Mouse (Mus musculus) ZHBTc4 (cell line): ENCODE results near the gene Akt3.

ENCODE experiments used
- DNase-seq: peaks from one replicate; pipeline ENCODE4 v3.0.0-alpha.2; 2011; ENCODE audit warnings: low read depth, low spot score

Akt3 gene

DNA sequence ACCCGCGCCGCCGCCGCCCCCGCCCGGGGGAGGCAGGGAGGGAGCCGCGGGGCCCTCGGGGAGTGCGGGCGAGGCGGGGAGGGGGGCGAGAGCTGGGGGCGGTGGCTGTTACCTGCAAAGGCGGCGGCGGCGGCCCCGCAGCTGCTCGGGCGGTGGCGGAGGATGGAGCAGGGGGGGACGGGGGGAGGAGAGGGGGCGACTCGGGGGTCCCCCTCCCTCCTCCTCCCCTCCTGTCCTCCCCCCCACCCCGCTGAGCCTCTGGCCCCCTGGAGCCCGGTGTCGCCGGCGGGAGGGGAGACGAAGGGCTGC is at the start of gene Akt3:
Akt3 (minus strand) TSS at position 170 of the 309 bp plus-strand sequence.
- DNase-seq = peak; percentile 63

DNA sequence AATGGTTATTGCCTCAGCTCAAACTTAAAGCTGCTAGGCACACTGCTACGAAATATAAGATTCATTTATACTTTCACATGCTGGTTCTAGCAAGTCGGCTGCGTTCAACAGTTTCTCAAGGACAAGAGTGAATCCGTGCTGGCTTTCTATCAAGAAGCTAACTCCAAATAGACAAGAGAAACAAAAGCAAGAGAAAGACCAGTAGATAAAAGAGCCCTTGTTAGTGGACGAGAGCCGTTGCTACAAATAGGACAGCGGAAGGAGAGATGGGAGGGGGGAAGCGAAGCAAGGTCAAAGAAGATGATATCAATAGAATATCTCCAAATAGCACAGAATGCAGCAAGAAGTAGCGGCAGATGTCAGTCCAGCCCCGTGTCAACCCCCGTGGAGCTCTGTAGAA is 49.5 kb upstream of the Akt3 start:
- DNase-seq = no peak

DNA sequence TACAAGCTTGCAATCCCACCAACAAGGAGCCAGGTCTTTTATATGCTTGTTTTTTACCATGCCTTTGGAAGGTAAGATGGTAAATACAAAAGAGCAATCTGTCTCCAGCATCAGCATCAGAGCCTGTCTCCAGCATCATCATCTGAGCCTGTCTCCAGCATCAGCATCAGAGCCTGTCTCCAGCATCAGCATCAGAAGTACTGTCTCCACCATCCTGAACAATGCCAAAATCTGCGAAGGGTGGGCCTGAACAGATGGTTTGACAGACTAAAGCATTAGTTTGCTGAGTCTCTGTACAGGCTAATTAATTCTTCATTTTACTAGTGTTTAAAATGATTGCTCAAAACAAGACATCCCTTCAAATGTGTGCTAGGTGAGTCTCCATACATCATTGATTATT is 40.2 kb upstream of the Akt3 start:
- no peak for DNase-seq

DNA sequence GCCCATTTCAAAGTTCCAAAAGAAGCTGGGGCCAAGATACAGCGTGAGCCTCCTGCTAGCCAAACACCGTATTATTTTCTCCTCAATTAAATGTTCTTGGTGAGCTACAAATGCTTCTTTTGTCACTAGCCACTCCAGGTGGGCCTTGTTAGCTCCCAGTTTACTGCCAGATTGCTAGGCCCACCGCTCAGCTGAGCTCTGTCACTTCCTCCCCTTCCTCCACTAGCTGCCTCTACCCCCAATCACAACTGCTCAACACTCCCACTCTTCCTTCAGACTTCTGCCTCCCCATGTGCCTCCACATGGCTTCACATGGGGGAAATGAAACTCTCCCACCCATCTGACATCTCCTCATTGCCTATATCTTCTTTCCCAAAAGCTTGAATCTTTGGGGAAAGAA is 28.8 kb upstream of the Akt3 start:
- no peak for DNase-seq

DNA sequence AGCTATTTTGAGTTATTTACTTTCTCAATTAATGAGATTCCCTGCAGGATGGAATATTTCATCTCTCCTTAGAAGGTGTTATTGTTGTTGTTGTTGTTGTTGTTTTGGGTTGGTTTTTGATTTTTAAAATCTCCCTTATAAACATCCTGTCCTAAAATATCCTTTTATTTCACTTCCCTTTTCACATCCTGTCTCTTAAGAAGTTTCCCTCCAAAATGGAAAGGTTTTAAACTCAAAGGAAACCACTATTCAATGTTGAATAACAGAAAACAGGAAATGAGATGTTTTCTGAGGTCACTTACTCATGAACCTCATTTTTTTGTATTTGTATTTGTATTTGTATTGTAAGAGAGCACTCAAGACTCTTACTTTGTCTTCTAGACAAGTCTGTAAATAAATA is 23.9 kb upstream of the Akt3 start:
- DNase-seq = no peak

DNA sequence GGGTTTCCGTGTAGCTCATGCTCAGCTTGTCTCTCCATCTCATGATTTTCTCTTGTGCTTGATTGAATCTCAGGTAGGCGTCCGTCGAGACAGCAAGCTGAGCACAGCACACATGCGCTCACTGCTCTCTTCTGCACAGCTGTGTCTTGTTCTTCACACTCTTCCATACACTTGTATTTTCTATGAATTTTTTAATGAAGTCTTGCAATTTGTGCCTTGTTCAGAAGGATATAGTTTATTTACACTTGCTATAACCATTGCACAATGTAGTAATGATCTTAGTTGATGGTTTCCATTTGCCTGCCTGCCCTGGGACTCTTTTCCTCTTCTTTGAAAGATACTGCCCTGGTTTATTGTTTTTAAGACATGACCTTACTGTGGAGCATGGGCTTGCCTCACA is 19.4 kb upstream of the Akt3 start:
- no peak for DNase-seq

DNA sequence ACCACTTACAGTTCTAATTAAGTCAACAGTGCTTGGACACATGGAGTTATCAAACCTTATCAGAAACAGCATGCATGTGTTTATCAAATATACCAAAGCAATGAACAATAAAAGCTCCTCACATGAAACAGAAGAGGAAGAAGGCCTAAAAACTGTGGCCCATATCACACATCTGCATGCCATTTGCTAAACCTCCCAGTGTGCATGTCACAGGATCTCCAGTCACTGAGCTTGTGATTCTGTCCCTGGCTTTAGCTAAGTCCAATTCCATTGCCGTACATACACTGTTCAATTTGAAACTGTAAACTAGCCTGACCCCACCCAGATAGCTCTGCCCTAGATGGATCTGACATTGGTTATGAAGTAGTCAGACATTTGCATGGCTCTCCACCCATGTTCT is 9.6 kb upstream of the Akt3 start:
- no peak for DNase-seq

DNA sequence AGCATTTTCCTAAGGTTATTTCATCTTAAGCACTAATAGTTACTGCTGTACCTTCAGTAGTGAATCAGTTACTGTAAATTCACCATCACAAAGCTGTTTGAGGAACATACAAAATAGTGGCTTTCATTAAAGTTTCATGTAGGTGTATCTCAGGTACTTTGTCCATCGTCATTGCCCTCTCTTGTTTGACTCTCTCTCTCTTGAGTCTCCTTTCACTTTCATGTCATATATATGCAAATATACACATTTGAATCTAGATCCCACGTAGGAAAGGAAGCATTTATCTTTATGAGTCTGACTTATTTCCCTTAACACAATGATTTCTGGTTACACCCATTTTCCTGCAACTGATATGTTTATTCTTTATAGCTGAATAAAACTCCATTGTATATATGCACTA is 4.9 kb upstream of the Akt3 start:
- no peak for DNase-seq

DNA sequence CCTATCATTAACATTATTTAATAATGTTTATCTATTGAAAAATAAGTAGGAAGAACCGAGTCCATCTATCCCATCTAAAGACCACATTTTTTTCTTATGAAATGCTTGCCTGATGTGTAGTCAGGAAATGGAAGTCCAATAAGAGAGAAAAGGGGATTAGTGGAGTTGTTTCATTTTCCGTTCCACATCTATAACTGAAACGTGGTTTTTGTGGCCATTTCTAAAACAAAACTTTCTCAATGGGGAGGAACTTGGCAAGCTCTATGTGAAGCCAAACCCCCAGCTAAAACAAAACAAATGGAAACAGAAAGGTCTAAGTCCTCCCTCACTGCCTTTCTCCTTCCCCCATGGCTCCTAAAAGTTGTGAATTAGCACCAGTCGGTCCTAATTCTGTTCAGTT is 2.8 kb upstream of the Akt3 start:
- no peak for DNase-seq

DNA sequence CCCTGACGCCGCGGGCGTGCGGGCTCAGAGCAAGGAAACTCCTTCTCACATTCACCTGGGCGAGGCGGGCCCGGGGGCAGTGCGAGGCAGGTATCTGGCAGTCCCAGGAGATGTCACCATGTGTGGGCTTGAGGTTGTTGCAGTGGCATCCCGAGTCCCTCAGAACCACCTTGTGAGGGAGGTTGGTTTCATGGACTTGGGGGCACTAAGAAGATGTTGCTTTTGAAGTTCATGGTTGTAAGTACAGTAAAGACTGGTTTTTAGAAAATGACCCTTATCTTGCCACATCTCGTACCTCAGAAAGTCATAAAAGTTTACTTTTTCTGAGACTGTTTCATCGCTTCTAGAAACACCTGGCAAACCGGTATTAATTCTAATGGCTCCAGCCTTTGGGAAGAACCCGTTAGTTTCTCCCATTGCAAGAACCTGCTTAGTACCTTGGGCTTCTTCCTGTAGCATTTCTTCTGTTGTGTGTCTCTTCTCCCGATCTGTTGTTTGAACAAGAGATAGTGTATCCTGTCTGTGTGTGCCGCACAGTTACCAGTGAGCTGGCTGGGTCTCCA is 1.1 kb upstream of the Akt3 start:
- DNase-seq = no peak

DNA sequence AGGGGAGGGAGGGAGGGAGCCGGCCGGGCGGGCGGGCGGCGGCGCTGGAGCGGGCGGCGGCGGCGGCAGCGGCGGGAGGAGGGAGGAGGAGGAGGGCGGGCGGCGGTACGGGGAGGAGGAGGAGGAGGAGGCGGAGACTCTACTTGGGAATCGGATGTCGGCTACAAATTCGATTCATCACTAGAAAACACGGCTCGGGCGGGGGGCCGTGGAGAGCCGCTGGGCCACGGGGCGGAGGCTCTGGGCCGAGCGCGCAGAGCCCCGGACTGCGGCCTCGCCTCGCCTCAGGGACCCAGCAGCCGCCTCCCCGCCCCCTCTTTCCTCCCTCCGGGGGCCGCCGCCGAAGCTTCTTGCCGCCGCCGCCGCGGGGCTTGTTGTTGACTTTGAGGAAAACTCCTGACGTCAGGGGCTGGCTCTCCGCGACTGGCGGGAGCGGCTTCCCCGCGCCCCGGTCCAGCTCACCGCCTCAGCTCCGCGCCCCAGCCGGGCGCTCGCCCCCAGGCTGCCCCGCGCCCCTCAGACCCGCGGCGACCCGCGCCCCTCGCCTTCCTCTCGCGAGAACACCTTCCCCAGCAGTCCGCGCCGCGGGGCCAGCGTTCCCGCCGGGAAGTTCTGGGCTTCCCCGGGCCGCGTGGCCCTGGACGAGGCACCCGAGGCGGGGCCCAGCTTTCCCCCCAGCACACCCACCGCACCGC is 487 bp upstream of the Akt3 start:
- DNase-seq = peak; percentile 85

DNA sequence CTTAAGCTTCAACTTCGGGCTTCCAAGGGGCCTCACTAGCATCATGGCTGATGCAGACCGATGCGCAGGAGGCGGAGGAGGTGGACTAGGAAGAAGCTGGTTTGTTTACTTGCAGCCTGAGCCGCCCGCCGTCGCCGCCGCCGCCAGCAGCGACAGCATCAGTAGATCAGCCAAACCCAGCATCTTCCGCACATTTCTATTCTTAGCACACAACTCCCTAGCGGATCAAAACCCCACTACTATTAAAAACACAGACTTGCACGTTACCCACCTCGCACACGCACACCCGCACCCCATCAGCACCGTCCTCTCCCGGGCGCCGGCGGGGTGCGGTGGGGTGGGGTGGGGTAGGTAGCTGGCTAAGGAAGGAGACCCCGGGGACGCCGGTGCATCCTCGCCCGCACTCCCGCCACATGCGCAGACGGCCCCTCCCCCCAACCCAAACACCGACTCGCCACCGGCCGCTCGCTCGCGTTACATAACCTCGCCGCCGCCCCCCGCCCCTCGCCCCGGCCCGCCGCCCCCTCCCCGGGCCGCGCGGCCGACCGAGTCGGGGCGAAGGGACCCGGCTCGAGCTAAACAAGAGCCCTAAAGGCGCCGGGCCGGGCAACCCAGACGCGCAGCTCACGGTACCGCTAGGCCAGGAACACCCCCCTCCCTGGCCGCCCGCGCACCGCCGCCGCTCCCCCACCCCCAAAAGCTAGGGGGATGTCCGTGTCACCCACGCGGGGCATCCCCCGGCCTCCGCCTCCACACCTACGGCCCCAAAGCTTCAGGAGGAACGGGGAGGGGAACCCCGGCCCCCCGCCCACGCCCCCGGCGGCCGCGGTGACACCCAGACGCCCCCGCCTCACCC is 597 bp downstream of the Akt3 start:
- peak; percentile 83 for DNase-seq

DNA sequence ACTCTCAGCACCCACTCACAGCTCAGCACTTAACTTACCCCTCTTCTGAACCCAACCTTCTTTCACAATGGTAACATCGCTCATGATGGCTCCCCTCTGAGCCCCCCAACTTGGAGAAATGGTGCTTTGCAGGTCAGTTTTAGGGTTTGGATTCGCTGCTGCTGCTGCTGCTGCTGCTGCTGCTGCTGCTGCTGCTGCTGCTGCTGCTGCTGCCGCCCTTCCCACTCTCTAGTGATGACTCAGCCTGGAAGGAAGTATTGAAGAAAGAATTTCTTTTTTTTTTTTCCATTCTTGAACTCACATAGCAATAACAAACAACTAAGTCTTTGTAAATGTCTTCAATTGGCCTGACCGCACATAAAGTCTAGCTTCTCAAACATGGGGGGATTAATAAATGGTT is 9.4 kb downstream of the Akt3 start:
- no peak for DNase-seq

DNA sequence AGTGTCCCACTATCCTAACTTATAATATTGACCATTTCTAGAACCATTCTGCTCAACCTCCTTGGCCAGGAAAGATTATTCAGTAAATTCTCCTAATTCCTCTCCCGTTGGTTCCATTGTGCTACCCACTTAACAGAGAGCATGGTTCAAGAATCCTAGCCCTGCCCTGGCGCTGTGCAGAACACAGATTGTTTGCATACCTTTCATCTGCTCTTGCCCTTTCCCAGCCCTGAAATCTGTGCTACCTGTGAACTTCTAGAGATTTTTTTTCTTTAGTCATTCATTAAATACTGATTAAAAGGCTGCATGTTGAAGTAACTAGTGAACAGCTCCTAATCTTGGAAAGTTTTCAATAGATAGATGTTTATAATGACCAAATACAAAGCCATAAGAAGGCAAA is 19.6 kb downstream of the Akt3 start:
- no peak for DNase-seq

DNA sequence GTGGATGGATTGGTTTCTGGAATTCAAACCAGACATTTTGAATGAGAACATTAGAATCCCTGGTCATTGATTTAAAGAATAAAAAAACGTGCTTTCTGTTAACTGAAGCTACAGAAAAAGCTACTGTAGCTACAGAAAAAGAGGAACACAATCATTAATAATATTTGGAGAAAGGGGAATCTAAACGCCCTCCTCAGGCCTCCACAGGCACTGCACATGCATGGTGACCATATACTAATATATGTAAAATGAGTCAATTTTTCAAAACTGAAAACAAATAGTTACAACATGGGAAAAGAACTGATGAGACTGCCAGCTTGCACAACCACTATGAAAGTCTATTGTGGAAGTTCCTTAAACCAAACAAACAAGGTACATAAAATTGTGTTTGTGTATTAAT is 21.3 kb downstream of the Akt3 start:
- no peak for DNase-seq

DNA sequence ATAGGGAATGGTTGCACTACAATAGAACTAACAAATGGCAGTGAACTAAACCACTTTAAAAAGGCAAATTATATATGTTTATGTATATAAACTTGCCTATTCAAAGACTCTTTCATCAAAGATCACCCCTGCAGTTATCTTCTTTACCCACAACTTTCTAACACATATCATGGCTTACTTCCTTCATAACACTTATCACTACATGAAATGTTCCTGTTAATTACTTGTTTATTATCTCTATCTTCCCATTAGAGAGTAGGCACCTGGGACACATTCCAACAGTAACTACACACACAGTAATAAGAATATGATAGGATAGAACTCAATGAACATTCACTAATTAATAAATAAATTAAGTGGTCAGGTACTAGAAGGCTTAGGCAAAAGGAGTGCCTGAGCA is 21.8 kb downstream of the Akt3 start:
- DNase-seq = no peak

DNA sequence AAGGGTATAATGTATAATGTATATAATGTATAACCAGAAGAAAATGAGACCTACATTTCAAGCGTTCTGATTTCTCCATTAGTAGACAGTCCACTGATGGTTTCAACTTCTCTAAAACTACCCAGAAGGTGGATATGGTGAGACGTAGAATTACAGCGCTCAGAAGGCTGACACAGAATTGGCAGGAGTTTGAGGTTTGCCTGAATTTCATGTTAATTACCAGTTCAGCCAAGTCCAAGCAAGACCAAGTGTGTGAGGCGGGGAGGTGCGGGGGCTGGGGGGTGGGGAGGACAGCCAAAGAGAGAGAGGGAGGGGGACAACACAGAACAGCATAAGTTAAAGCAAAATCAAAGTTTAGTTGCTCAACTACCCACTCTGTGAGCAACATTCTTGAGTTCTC is 23.5 kb downstream of the Akt3 start:
- DNase-seq = no peak

DNA sequence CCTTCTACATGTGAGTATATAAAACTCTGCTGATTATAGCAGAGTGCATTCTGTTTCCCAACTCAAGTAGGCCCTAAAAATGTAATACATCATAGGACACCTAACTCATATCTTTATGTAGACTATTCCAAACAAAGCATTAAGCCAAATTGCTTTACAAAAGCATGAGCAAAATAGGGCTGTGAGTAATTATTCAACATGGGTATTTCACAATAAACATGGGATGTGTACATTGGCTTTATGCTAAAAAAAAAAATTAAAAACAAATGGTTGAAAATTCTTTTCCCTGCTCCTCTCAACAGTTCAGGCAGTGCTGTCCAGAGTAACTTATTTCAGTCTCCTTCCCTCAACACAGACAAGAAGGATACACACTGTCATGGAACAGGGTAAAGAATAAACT is 26.9 kb downstream of the Akt3 start:
- no peak for DNase-seq

DNA sequence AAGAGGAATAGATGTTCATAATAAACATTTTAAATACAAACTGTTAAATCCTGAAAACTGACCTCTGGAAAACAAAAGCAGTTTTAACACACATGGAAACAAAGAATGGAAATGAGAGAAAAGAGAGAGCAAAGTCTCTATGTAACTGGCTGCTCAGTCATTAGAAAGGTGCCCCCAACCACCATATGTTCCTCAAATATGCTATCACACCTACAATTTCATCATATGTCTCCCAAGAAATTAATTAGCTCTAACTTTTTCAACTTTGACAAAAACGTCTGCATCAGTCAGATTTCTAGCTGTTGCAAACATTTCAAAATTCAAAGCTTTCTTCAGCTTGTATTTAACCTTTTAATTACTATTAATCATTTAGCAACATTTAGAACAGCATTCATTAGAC is 59.0 kb downstream of the Akt3 start:
- DNase-seq = no peak

DNA sequence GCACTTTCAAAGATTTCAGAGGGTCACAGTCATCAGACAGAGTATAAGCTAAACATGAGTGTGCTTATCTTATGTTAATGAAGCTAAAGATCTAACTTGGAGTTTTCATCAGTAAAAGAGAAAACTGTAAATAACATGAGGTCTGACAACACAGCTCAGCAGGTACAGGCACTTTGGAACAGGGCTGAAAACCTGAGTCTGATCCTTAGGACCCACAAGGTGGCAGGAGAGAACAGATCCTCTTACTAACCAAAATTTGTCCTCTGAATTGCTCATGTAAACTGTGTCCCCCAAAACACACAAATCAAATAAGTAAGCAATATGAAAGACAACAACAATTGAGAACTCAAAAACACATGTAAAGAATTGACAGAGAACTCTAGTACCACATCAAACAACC is 62.8 kb downstream of the Akt3 start:
- DNase-seq = no peak

DNA sequence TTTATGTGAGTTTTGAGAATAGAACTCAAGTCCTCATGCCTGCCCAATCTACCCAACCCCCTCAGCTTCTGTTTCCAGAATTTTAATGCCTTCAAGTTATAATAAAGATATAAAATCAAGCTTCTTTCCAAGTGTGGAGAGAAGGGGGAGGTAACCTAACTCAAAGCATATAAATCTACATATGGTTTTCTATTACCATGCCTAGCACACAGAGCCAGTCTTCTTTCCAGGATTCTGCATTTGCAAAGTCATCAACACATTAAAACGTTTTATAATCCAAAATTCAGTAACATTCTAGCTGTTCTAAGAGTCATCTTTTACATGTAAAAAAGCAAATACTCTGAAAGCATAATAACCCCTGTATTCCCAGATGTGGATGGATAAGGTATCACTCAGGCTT is 63.7 kb downstream of the Akt3 start:
- no peak for DNase-seq

DNA sequence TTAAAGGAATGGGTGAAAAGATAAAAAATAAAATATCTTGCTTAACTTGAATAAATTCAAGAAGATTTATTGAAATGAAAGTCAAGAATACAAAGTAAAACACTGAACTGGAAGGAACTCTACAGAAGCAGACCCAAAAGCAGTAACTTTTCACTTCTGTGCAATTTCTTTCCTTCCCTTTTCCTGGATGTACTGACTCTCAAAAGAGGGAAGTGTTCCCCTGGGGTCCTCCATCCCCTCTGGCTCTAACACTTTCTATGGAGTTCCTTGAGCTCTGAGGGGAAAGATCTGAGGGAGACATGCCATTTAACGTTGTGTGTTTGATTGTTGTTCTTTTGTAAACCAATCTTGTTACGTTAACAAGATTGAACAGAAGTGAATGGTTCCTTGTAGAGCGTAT is 66.4 kb downstream of the Akt3 start:
- no peak for DNase-seq

DNA sequence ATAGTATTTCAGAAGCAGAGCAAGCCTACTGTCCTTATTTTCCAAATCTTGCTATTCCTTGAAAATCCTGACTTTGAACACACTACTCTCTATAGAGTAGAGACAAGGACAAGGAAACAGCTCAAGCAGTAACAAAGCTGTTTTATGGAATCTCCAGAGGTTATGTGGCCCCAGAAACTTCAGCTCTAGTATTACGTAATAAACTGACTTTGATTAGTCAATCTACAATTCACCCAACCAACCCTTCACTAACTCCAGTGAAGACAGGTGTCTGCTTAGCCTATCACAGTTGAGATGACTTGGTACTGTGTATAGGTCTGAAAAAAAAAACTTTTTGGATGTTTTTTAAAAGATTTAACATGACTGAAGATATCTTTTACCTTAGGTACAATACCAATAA is 67.6 kb downstream of the Akt3 start:
- no peak for DNase-seq
